Mouse (Mus musculus) liver, embryonic 15.5 days (tissue): Measurements from ENCODE around the gene Ntf3. TPM values are rescaled to one million over a fixed set of nuclear protein-coding genes. Genes with fewer than 3 reads are reported as not detected.

Experiments used
- ATAC-seq: fragments of 200-750 bp; cut with Nextera tagmentation; 2 replicates; pipeline ENCODE4 v1.8.0; 2017; ENCODE audit warnings: moderate number of reproducible peaks, mild to moderate bottlenecking, moderate library complexity; ENCODE audit not compliant: insufficient read depth
- H3K27ac ChIP-seq: fragments of 300-500 bp; sonication (generic); replicated peaks from 2 replicates; pipeline ENCODE4 v1.5.1; 2015; ENCODE audit warnings: mild to moderate bottlenecking, inconsistent platforms
- H3K27me3 ChIP-seq: fragments of 300-500 bp; sonication (generic); 2 replicates; pipeline ENCODE4 v1.6.1; 2015; ENCODE audit warnings: mild to moderate bottlenecking, inconsistent platforms
- H3K36me3 ChIP-seq: fragments of 300-500 bp; sonication (generic); replicated peaks from 2 replicates; pipeline ENCODE4 v1.6.1; 2015; ENCODE audit warnings: moderate library complexity, mild to moderate bottlenecking, inconsistent platforms
- H3K4me1 ChIP-seq: fragments of 300-500 bp; sonication (generic); replicated peaks from 2 replicates; pipeline ENCODE4 v1.6.1; 2015; ENCODE audit warnings: inconsistent platforms
- H3K4me2 ChIP-seq: fragments of 300-500 bp; sonication (generic); 2 replicates; pipeline ENCODE4 v1.6.1; 2015; ENCODE audit warnings: moderate library complexity, mild to moderate bottlenecking, inconsistent platforms
- H3K4me3 ChIP-seq: fragments of 300-500 bp; sonication (generic); replicated peaks from 2 replicates; pipeline ENCODE4 v1.5.1; 2015; ENCODE audit warnings: mild to moderate bottlenecking, inconsistent platforms
- H3K9ac ChIP-seq: fragments of 300-500 bp; sonication (generic); 2 replicates; pipeline ENCODE4 v1.6.1; 2015; ENCODE audit warnings: moderate library complexity, mild to moderate bottlenecking, inconsistent platforms
- H3K9me3 ChIP-seq: fragments of 300-500 bp; sonication (generic); replicated peaks from 2 replicates; pipeline ENCODE4 v1.6.1; 2016; ENCODE audit warnings: inconsistent platforms
- WGBS: fragments of 180-500 bp; shearing (Covaris S2); methylation state at CpG from one replicate; pipeline ENCODE4 v1.1.7; 2015; ENCODE audit warnings: mixed read lengths; ENCODE audit not compliant: insufficient replicate concordance; 5-methylcytosine and 5-hydroxymethylcytosine counted together
- polyA plus RNA-seq: library from polyadenylated mRNA; unstranded; fragments of >200 nt; fragmentation: Nextera tagmentation; extraction: Ambion mirVana; gene quantifications from 2 replicates; pipeline ENCODE4 v1.2.1, GENCODE M21; 2015

Gene Ntf3
- polyA plus RNA-seq, 1 experiment from 2014 or later = 0.30 TPM

DNA sequence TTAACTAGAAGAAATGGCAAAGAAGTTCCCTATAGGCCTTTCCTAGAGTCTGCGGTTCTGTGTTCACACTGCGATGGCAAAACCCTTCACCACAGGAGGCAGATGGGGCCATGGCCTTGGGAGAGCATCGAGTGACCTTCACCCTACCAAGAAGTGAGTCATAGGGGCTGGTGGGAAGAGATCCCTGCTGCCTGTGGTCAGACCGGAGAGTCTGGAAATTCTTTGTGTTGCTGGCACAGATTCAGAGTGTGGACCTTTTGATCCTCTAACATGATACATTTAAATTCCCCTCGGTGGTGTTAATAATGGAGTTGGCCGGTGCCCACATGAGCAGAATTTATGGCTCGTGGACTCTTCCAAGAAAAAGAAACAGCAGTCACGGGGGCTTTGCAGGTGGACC is 49.5 kb downstream of the Ntf3 start:
- Histone ChIP-seq H3K4me2 (no peak overlapping the region), H3K27me3 (no peaks in the 10 kb centered on the region), H3K36me3 (no peaks in the 10 kb centered on the region), H3K4me1 (no peaks in the 10 kb centered on the region), H3K4me3 (no peak overlapping the region), H3K9ac (no peak overlapping the region), H3K9me3 (no peaks in the 10 kb centered on the region), H3K27ac (no peak overlapping the region)
- no peak for ATAC-seq
- WGBS = 68% methylated on average over 8 of the region's 8 CpGs

GRCm38 (mm10) chr6:126114934-126115633 is 51.6 kb downstream of the Ntf3 start:
- no peaks in the 10 kb centered on the region for H3K9me3 ChIP-seq
- H3K36me3 ChIP-seq = no peaks in the 10 kb centered on the region
- no peak for ATAC-seq

GRCm38 (mm10) chr6:126110892-126111835 is 55.5 kb downstream of the Ntf3 start:
- Histone ChIP-seq H3K9me3 (no peaks in the 10 kb centered on the region), H3K27ac (no peak overlapping the region), H3K9ac (no peak overlapping the region), H3K4me2 (no peak overlapping the region), H3K27me3 (no peaks in the 10 kb centered on the region), H3K4me1 (no peaks in the 10 kb centered on the region), H3K4me3 (no peak overlapping the region), H3K36me3 (no peaks in the 10 kb centered on the region)
- WGBS = 67% methylated on average over 15 of the region's 15 CpGs
- ATAC-seq = no peak

More at GRCm38 (mm10) chr6:126114934-126115633, 51.6 kb downstream of the Ntf3 start:
- Histone ChIP-seq H3K4me2 (no peak overlapping the region), H3K9ac (no peak overlapping the region), H3K27ac (no peak overlapping the region), H3K27me3 (no peaks in the 10 kb centered on the region), H3K4me3 (no peak overlapping the region), H3K4me1 (no peaks in the 10 kb centered on the region)
- WGBS = 56% methylated on average over 10 of the region's 10 CpGs

DNA sequence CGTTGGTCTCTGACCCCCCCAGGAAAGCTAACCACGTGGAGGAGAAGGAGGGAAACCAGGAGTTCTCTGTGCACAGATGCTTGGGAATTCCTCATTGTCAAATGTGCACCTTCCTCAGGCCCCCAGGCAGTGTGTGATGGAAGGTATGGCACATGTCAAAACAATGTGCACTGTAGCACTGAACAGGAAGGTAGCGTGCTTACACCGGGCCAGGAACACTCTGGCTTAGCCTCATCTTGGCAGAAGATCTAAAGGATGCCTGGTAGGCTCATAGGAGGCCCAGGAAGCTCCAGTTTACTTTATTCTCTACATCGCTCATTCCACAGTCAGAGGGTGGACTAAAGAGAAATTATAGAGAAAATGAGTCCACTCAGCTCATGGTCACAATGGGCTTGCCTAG is 57.5 kb downstream of the Ntf3 start:
- Histone ChIP-seq H3K9me3 (no peaks in the 10 kb centered on the region), H3K36me3 (no peaks in the 10 kb centered on the region), H3K9ac (no peak overlapping the region), H3K4me3 (no peak overlapping the region), H3K4me1 (no peaks in the 10 kb centered on the region), H3K27me3 (no peaks in the 10 kb centered on the region), H3K4me2 (no peak overlapping the region), H3K27ac (no peak overlapping the region)
- 52% methylated on average over 5 of the region's 5 CpGs for WGBS
- ATAC-seq = no peak

GRCm38 (mm10) chr6:126108771-126109170 is 57.9 kb downstream of the Ntf3 start:
- Histone ChIP-seq H3K9ac (no peak overlapping the region), H3K4me3 (no peak overlapping the region), H3K27me3 (no peaks in the 10 kb centered on the region), H3K4me2 (no peak overlapping the region), H3K36me3 (no peaks in the 10 kb centered on the region), H3K4me1 (no peaks in the 10 kb centered on the region), H3K9me3 (no peaks in the 10 kb centered on the region), H3K27ac (no peak overlapping the region)
- WGBS = 44% methylated on average over 2 of the region's 2 CpGs
- no peak for ATAC-seq

GRCm38 (mm10) chr6:126107398-126107797 is 59.3 kb downstream of the Ntf3 start:
- Histone ChIP-seq H3K4me1 (no peaks in the 10 kb centered on the region), H3K4me3 (no peak overlapping the region), H3K36me3 (no peaks in the 10 kb centered on the region), H3K9ac (no peak overlapping the region), H3K9me3 (no peaks in the 10 kb centered on the region), H3K4me2 (no peak overlapping the region), H3K27me3 (no peaks in the 10 kb centered on the region), H3K27ac (no peak overlapping the region)
- no peak for ATAC-seq
- 48% methylated on average over 2 of the region's 2 CpGs for WGBS

DNA sequence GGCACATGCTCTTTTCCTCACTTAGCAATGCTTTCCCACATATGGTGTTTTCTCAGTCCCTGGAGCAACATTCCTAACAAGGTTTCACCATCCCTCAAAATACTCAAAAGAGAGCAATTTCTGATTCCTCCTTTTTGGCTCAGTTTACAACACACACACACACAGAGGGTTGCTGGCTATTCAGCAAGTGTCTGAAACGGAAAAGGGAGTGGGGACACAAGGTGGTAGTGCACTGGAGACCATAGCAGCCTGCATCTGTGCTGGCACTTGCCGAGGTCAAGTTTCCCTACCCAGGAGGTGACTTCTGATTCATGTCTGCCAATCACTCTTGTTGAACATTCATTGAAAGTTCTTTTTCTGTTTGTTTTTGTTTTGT is 59.9 kb downstream of the Ntf3 start:
- Histone ChIP-seq H3K36me3 (no peaks in the 10 kb centered on the region), H3K27me3 (no peaks in the 10 kb centered on the region), H3K9me3 (no peaks in the 10 kb centered on the region), H3K4me2 (no peak overlapping the region), H3K4me3 (no peak overlapping the region), H3K4me1 (no peaks in the 10 kb centered on the region), H3K9ac (no peak overlapping the region), H3K27ac (no peak overlapping the region)
- ATAC-seq = no peak
- WGBS = 38% methylated on average over 2 of the region's 2 CpGs

- no peak for ATAC-seq
- WGBS = 52% methylated on average over 7 of the region's 7 CpGs
- no peak overlapping the region for H3K27ac ChIP-seq
- no peaks in the 10 kb centered on the region for H3K4me1 ChIP-seq
- no peaks in the 10 kb centered on the region for H3K9me3 ChIP-seq
- H3K4me3 ChIP-seq = no peak overlapping the region
- no peaks in the 10 kb centered on the region for H3K36me3 ChIP-seq
- H3K27me3 ChIP-seq = no peaks in the 10 kb centered on the region
- no peak overlapping the region for H3K4me2 ChIP-seq
- H3K9ac ChIP-seq = no peak overlapping the region
Measured at GRCm38 (mm10) chr6:126106051-126106797, 60.5 kb downstream of the Ntf3 start.

- no peaks in the 10 kb centered on the region for H3K27me3 ChIP-seq
- 58% methylated on average over 12 of the region's 12 CpGs for WGBS
- ATAC-seq = no peak
- H3K36me3 ChIP-seq = no peaks in the 10 kb centered on the region
- H3K27ac ChIP-seq = no peak overlapping the region
- no peak overlapping the region for H3K4me2 ChIP-seq
- no peaks in the 10 kb centered on the region for H3K4me1 ChIP-seq
- no peaks in the 10 kb centered on the region for H3K9me3 ChIP-seq
- no peak overlapping the region for H3K4me3 ChIP-seq
- H3K9ac ChIP-seq = no peak overlapping the region
Measured at GRCm38 (mm10) chr6:126105083-126105740, 61.5 kb downstream of the Ntf3 start.

- WGBS = 63% methylated on average over 6 of the region's 6 CpGs
- Histone ChIP-seq H3K9ac (no peak overlapping the region), H3K4me1 (no peaks in the 10 kb centered on the region), H3K4me2 (no peak overlapping the region), H3K4me3 (no peak overlapping the region), H3K36me3 (no peaks in the 10 kb centered on the region), H3K27ac (no peak overlapping the region), H3K27me3 (no peaks in the 10 kb centered on the region), H3K9me3 (no peaks in the 10 kb centered on the region; the same call in 1 of the 2 replicates)
- ATAC-seq = no peak
Measured at GRCm38 (mm10) chr6:126102571-126102970, 64.1 kb downstream of the Ntf3 start.
